Mouse (Mus musculus): Measurements from ENCODE around the gene Serinc3. TPM values are rescaled to one million over a fixed set of nuclear protein-coding genes. Genes with fewer than 3 reads are reported as not detected.
A peak's percentile ranks its signal among the peaks of the same experiment; 100 is the strongest.
"Not testable (repeated sequence)": the region's sequence is repeated elsewhere in the genome, so short reads cannot be mapped to it uniquely, and the experiment has no call there.

The Serinc3 gene
- 100 to 1,000 TPM; 198 to 204 TPM for total RNA-seq (2021)
- long read RNA-seq, experiment 1, transcript Serinc3-201 (10 exons, 3,683 nt): major isoform, 122 of 135 reads
- long read RNA-seq, experiment 1, partial matches to known transcripts: 11 of 135 reads
- long read RNA-seq, experiment 1, other reads (novel, unspliced or antisense): 2 of 135 reads
- long read RNA-seq, experiment 2, transcript Serinc3-201 (10 exons, 3,683 nt): major isoform, 181 of 196 reads
- long read RNA-seq, experiment 2, partial matches to known transcripts: 6 of 196 reads
- long read RNA-seq, experiment 2, other reads (novel, unspliced or antisense): 9 of 196 reads

DNA sequence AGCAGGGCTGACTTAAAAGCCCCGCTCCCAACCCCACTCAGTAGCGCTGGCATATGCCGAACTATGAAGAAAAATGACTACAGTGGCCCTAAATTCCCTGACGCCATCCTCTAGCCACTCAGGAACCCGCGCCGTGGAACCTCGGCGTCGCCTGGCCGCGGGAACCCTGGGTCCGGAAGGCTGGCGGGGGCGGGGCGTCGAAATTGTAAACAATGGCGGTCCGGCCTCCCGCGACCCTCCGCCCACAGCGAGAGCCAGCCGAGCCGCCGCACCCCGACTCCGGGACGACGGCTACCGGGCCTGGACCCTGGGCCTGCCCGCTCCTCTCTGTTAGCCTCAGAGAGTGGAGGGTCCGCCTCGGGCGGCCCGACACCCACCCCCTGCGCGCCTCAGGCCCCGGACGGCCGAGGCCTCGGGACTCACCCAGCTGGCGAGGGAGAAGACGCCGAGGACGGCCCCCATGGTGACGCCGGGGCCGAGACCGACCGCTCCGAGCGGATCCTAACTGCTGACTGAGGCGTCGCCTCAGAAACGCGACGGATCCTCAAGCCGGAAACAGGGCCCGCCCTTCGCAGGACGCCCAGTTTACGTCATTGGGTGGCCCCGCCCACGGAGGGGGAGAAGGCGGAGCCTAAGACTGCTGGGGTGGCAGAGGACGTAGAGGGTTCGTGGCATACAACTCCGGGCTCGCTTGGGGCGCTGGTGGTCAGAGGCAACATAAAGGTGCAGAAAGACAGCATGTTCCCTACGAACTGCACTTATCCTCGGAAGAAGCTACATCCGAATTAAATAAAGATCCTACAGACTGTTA lies at the start of gene Serinc3:
Gene Serinc3 (minus strand): TSS at position 557 of the 811 bp plus-strand sequence.
- Histone ChIP-seq H3K4me3 (peak within 1 kb of the TSS; percentile 84), H3K27ac (peak within 1 kb of the TSS; percentile 98)
- peak; percentile 98 to 99 for DNase-seq (ENCODE audit: low spot score in 2 of 2)
- TF ChIP-seq CTCF (conservative IDR thresholded peaks at IDR 0.05): peak; percentile 73

DNA sequence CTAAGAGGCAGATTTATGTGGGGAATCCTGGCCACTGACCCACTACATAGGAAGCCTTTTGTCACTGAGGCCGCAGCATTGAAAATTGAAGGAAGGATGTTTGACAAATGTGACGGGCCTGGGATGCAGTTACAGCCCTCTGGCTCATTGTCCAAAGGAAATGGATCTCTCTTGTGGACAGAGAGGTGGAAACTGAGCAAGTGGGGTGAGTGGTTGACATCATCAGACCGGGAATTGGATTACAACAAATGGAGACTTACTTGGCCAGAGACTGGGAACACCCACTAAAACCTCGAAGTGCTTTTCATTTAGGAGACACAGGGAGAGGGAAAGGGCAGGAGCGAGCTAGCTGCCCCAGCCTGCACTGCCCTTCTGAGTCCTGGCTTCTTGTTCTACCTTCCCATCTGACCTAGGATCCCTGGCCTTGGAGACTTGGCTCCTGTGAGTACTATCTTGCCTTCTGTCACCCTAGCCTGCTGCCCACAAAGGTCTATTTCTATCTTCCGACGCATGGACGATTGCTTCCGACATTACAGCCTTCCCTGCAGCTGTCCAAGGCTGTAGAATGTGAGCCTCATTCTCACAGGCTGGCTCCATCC lies 48.9 kb upstream of the Serinc3 start:
- DNase-seq (ENCODE audit: low spot score in 2 of 2): no peak
- H3K27ac ChIP-seq: peak overlapping the region; percentile 56
- TF ChIP-seq CTCF (conservative IDR thresholded peaks at IDR 0.05): no peak
- no peak overlapping the region; the same call in 1 of the 2 replicates for H3K4me3 ChIP-seq

DNA sequence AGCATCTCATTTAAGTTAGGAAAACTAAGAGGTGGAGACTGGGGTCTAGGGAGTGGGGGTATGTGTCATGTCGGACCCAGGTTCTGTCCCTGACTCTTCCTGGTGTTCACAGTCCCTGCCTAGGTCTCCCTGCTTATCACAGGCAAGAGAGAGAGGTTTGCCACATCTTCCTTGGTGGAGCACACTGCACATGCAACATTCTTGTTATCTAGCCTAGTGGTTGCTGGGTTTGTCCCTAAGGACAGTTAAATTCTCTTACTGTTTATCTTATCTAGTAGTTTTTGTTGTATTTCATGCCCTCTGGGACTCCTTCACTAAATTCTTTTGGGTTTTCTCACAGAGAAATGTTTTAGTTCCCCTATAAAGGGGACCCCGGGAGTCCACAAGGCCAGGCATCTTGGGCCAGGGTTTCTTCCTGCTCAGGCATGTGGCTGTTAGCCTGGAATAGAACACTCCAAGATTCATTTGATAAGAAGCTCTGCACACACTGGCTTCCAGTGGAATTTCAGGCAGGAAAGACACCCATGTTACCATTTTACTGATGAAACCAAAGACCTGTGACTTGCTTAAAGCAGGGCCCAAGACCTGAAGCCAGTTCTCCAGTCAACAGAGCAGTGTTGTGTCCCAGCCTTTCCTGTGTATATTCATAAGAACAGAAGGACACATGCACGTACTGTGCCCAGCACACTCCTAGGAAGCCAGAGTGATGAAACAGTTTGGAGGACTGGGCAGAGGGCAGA lies 48.1 kb upstream of the Serinc3 start:
- DNase-seq (ENCODE audit: low spot score in 2 of 2): no peak
- Histone ChIP-seq H3K4me3 (no peak overlapping the region), H3K27ac (peak overlapping the region; percentile 56)
- no peak for TF ChIP-seq CTCF (conservative IDR thresholded peaks at IDR 0.05)

DNA sequence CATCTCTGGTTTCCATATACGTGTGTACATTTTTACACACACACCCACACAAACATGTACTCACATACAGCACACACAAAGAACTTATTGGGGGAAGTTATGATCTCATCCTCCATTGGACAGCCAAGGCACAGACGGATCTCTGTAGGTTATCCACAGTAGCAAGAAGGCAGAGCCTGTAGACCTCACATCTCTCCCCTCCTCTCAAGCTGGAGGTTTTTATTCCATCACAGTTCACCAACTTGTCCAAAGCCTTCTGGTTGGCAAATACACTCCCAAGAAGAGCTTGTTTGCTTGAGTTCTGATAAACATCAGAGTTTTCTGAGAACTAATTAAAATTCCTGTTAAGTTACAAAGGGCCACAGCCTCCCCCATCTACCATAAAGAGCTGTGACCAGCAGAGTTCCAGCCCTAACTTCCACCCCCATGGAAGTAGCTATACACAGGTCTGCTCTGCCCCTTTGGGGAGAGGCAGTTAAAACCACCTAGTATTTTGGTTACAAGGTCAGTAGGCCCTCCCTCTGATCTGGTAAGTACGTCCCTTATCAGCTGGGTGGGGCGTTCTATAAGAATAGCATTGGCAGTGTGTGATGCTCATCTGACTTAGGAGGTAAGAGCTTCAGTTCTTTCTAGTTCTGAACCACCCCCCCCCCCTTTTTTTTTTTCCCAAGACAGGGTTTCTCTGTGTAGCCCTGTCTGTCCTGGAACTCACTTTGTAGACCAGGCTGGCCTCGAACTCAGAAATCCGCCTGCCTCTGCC lies 47.1 kb upstream of the Serinc3 start:
- DNase-seq (ENCODE audit: low spot score in 2 of 2): no peak
- no peak overlapping the region for H3K4me3 ChIP-seq
- H3K27ac ChIP-seq: 0 out of 2 replicates have a peak overlapping the region, but pooled peaks have one; percentile 28
- no peak for TF ChIP-seq CTCF (conservative IDR thresholded peaks at IDR 0.05)

DNA sequence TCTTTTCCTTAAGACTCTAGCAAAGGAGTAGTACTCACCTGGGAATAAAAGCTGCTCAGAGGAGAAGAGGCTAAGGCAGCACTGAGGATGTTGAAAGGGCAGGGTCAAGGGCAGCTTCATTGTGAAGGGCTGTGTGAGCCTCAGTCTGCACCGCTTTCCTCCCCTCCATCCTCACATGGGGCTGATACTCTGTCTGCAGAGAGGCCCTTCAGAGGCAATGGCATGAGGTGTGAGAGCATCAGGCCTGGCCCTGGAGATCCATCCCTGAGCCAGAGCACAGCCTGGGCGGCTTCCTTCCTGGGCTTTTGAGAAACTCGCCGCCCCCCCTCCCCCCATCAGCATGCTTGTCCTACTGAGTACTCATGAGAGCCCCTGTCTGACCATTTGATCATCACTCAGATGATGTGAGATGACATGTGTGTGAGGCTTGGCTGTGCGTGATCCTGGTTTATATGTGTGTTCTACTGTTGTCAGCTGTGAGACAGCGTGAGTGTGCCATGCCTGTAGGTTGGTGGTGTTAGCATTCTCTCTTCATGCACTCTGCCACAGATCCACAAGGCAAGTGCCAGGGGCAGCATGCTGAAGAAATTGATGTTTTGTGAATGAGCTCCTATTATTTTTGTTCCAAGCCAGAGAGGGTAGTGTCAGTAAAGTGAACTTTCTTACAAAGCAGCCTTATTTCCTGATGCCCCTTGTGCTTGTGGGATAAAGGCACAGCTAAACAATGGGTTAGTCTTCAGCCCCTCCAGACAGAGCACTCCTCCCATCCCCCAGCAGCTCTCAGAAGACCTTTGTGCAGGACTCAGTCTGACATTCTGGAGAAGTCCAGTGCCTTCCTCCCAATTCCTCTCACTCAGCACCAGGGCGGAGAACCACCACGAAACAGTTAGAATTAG lies 45.7 kb upstream of the Serinc3 start:
- DNase-seq (ENCODE audit: low spot score in 2 of 2): no peak
- peak overlapping the region; percentile 84 for H3K27ac ChIP-seq
- TF ChIP-seq CTCF (conservative IDR thresholded peaks at IDR 0.05): no peak
- no peak overlapping the region for H3K4me3 ChIP-seq

DNA sequence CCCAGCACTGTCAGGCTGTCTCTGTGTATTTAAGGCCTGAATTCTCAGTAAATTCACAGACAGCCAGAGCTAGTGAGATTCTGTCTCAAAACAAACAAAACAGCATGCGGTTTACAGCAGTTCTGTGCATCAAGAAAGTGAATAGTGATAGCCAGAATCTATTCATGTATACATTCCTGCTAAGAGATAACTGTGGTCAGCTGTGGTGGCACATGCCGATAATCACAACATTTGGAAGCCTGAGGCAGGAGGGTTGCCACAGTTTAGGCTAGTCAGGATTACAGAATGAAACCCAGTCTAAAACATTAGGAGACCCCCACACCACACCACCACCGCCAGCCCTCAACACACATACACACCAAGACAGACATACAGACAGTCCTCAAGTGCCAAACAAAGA lies 44.8 kb upstream of the Serinc3 start:
- no peak for TF ChIP-seq CTCF (conservative IDR thresholded peaks at IDR 0.05)
- no peak for DNase-seq (ENCODE audit: low spot score in 2 of 2)
- H3K27ac ChIP-seq: peak overlapping the region; percentile 84
- no peak overlapping the region for H3K4me3 ChIP-seq

DNA sequence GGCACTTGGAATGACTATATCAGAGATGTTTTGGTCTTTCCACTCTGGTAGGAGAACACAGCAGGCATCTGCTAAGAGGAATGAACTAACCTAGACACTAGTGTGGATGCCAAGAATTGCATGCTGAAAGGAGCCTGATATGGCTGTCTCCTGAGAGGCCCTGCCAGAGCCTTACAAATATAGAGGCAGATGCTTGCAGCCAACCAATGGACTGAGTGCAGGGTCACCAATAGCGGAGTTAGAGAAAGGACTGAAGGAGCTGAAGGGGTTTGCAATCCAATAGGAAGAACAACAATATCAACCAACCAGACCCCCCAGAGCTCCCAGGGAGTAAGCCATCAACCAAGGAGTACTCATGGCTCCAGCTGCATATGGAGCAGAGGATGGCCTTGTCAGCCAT lies 43.4 kb upstream of the Serinc3 start:
- not testable (repeated sequence) for DNase-seq (ENCODE audit: low spot score in 2 of 2); H3K4me3 ChIP-seq
- peak overlapping the region; percentile 96; the same call in 1 of the 2 replicates for H3K27ac ChIP-seq

DNA sequence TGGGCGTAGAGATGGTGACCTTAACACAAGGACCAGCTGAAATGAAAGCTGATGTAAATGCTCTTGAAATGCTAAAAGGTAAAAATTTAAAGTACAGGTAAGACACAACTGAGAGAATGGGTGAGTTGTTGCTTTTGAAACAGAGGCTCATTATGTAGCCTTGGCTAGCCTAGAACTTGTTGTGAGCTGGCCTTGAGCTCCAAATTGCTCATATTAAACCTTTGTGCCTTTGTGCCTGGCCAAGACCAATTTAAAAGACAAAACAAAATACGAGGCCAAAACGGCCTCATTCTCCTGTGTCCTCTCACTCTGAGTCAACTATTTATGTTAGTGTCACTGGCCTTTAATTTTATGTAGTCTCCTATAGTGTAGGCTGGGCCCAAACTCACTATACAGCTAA lies 42.0 kb upstream of the Serinc3 start:
- Histone ChIP-seq H3K4me3 (no peak overlapping the region), H3K27ac (peak overlapping the region; percentile 96)
- no peak for TF ChIP-seq CTCF (conservative IDR thresholded peaks at IDR 0.05)
- DNase-seq (ENCODE audit: low spot score in 2 of 2): no peak

DNA sequence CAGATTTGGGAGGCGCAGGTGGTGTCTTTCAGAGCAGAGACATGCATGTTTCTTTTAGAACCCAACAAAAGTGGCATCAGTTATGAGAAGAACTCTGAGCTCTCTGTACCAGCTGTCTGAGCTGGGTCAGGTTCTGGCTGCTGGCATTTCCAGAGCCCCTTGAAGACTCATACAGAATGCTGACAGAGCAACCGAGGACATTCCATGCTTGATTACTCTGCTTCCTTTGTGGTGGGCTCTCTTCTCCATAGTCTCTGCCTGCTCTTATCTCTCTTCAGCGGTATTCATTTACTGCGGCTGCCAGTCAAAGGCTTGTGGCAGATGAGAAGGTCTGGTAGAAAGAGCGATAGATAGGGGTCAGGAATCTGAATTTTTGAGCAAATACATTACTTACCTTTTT lies 41.3 kb upstream of the Serinc3 start:
- DNase-seq (ENCODE audit: low spot score in 2 of 2): no peak
- Histone ChIP-seq H3K4me3 (no peak overlapping the region), H3K27ac (peak overlapping the region; percentile 96)
- no peak for TF ChIP-seq CTCF (conservative IDR thresholded peaks at IDR 0.05)

DNA sequence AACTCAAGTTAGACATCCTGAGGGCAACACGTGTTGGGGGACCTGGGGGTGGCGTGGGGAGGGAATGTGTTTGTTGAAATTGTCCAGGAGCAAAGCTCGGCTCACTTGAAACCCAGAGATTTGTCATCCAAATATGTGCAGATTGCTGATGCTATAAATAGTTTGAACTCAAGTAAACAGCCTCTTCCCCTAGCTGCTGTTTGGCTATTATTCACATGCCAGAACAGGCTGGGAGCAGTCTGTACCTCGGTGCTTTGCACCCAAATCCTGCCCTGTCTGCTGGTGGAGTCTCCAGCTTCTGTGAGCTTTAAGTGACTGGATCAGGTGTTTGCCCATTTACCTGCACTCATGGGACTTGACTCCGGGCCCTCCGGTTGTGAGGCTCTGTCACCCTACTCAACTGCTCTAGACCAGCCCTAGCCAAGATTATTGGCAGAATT lies 40.9 kb upstream of the Serinc3 start:
- DNase-seq (ENCODE audit: low spot score in 2 of 2): peak; percentile 55 to 69
- TF ChIP-seq CTCF (conservative IDR thresholded peaks at IDR 0.05): no peak
- no peak overlapping the region for H3K4me3 ChIP-seq
- peak overlapping the region; percentile 96 for H3K27ac ChIP-seq

DNA sequence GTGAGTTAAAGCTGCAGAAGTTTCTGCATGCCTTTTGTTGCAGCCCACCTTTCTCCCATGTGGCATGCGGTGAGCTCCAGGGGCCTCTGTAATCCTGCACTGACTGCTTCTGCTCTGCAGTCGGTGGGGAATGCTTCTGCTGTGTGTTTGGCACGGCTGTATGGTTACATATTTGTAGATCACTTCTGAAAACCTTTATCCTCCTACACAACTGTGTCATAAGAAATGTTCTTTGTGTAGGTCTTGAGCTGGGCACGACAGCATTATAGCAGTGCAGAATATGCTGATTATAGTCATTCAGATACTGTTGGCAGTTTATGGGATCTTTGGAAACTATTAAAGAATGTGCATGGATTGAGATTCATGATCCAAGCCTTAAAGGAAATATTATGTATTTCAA lies 40.4 kb upstream of the Serinc3 start:
- no peak overlapping the region for H3K4me3 ChIP-seq
- no peak for DNase-seq (ENCODE audit: low spot score in 2 of 2)
- peak overlapping the region; percentile 96 for H3K27ac ChIP-seq
- no peak for TF ChIP-seq CTCF (conservative IDR thresholded peaks at IDR 0.05)

Data from layer of hippocampus, adult 2 months (tissue).